Mouse (Mus musculus) kidney, postnatal 0 days (tissue): ENCODE measurements around the gene Prss22. TPM values are rescaled to one million over a fixed set of nuclear protein-coding genes. Genes with fewer than 3 reads are reported as not detected.

Experiments used
- ATAC-seq: fragments of 200-750 bp; cut with Nextera tagmentation; replicated peaks from 2 replicates; pipeline ENCODE4 v1.8.0; 2017; ENCODE audit warnings: low read depth, moderate number of reproducible peaks, moderate TSS enrichment, moderate library complexity; ENCODE audit not compliant: low FRiP score
- DNase-seq: peaks from one replicate; pipeline ENCODE4 v3.0.0-alpha.2; 2016; ENCODE audit warnings: low spot score
- H3K27ac ChIP-seq: fragments of 300-500 bp; sonication (generic); 2 replicates; pipeline ENCODE4 v1.5.1; 2014; ENCODE audit warnings: mild to moderate bottlenecking
- H3K27me3 ChIP-seq: fragments of 300-500 bp; sonication (generic); 2 replicates; pipeline ENCODE4 v1.6.1; 2014; ENCODE audit warnings: low read length, mixed read lengths; ENCODE audit not compliant: insufficient read depth
- H3K36me3 ChIP-seq: fragments of 300-500 bp; sonication (generic); 2 replicates; pipeline ENCODE4 v1.6.1; 2014; ENCODE audit warnings: low read length, mixed read lengths; ENCODE audit not compliant: insufficient read depth
- H3K4me1 ChIP-seq: fragments of 300-500 bp; sonication (generic); replicated peaks from 2 replicates; pipeline ENCODE4 v1.6.1; 2014; ENCODE audit warnings: antibody characterized with exemption, low read length, mixed read lengths; ENCODE audit not compliant: insufficient read depth
- H3K4me2 ChIP-seq: fragments of 300-500 bp; sonication (generic); 2 replicates; pipeline ENCODE4 v1.6.1; 2014; ENCODE audit warnings: mild to moderate bottlenecking, low read length, moderate library complexity, mixed read lengths
- H3K4me3 ChIP-seq: fragments of 300-500 bp; sonication (generic); replicated peaks from 2 replicates; pipeline ENCODE4 v1.5.1; 2014; ENCODE audit warnings: low read depth, low read length
- H3K9ac ChIP-seq: fragments of 300-500 bp; sonication (generic); 2 replicates; pipeline ENCODE4 v1.6.1; 2014; ENCODE audit warnings: low read depth, low read length
- H3K9me3 ChIP-seq: fragments of 300-500 bp; sonication (generic); replicated peaks from 2 replicates; pipeline ENCODE4 v1.6.1; 2016; ENCODE audit warnings: low read length, inconsistent platforms, mixed read lengths
- CTCF ChIP-seq: IDR thresholded peaks from 2 replicates; pipeline ENCODE4 v1.5.1; 2016; ENCODE audit warnings: antibody characterized with exemption, low read depth, mild to moderate bottlenecking, moderate library complexity
- WGBS: fragments of 180-500 bp; shearing (Covaris S2); extraction: QIAGEN DNeasy Blood & Tissue Kit; methylation state at CpG from one replicate; pipeline ENCODE4 v1.1.7; 2014; 5-methylcytosine and 5-hydroxymethylcytosine counted together
- polyA plus RNA-seq: library from polyadenylated mRNA; unstranded; fragments of >200 nt; fragmentation: Nextera tagmentation; extraction: Ambion mirVana; gene quantifications from 2 replicates; pipeline ENCODE4 v1.2.1, GENCODE M21; 2015

Gene Prss22
- polyA plus RNA-seq, 1 experiment from 2014 or later, result 0.72 TPM

DNA sequence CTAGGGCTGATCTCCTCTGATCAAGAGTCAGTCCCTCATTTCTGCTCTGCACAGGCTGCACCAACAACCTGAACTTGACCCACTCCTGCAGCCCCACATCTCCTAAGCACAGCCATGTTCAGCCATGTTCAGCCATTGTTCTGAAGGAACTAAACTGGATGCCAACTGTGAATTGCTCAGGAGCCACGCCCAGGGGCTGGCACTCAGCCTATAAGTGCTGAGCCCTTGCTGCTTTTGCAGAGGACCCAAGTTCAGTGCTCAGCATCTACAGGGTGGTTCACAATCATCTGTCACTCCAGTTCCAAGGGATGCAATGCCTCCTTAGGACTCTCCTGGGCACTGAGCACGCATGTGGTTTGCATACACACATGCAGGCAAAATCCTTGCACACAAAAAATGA, 15.0 kb upstream of the Prss22 start:
- H3K9me3 ChIP-seq, result no peaks in the 10 kb centered on the region
- no peak overlapping the region for H3K4me2 ChIP-seq
- DNase-seq (no peak), ATAC-seq (no peak)
- no peak overlapping the region for H3K9ac ChIP-seq
- no peaks in the 10 kb centered on the region for H3K27me3 ChIP-seq
- no peaks in the 10 kb centered on the region for H3K4me1 ChIP-seq
- H3K36me3 ChIP-seq, result no peaks in the 10 kb centered on the region
- no peak overlapping the region for H3K4me3 ChIP-seq
- no peak for TF ChIP-seq CTCF
- WGBS, result 83% methylated on average over 2 of the region's 2 CpGs
- H3K27ac ChIP-seq, result no peak overlapping the region

GRCm38 (mm10) chr17:24009617-24010016, 11.7 kb upstream of the Prss22 start:
- ATAC-seq, result no peak
- no peak overlapping the region for H3K27ac ChIP-seq
- no peak for DNase-seq
- 54% methylated on average over 5 of the region's 5 CpGs for WGBS
- H3K4me1 ChIP-seq, result no peaks in the 10 kb centered on the region
- TF ChIP-seq CTCF, result peak; percentile 47
- no peaks in the 10 kb centered on the region for H3K36me3 ChIP-seq
- no peak overlapping the region for H3K4me3 ChIP-seq
- no peaks in the 10 kb centered on the region for H3K27me3 ChIP-seq
- no peaks in the 10 kb centered on the region for H3K9me3 ChIP-seq
- H3K9ac ChIP-seq, result no peak overlapping the region
- no peak overlapping the region for H3K4me2 ChIP-seq

DNA sequence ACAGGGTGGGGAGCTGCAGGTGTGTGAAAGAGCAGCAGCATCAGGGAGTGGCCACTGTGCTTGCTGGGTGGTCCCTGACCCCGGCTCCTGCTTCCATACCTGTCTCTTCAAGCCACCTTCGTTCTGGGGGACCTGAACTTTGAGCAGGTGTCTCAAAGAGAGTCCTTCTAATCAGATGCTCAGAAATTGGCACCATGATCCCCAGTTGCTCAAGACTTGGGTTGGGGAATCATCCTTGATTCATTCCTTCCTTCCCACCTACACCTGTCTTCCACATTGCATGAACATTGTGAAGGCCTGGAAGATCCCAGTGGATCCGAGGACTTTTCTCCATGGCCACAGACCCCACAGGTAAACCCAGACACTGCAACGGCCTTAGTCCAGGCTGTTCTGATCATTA, 10.2 kb upstream of the Prss22 start:
- Histone ChIP-seq H3K4me1 (no peaks in the 10 kb centered on the region), H3K4me3 (no peak overlapping the region), H3K36me3 (no peaks in the 10 kb centered on the region), H3K27me3 (no peaks in the 10 kb centered on the region), H3K9me3 (no peaks in the 10 kb centered on the region), H3K27ac (no peak overlapping the region), H3K4me2 (no peak overlapping the region), H3K9ac (no peak overlapping the region)
- 75% methylated on average over 4 of the region's 4 CpGs for WGBS
- no peak for DNase-seq
- no peak for ATAC-seq
- TF ChIP-seq CTCF, result no peak

DNA sequence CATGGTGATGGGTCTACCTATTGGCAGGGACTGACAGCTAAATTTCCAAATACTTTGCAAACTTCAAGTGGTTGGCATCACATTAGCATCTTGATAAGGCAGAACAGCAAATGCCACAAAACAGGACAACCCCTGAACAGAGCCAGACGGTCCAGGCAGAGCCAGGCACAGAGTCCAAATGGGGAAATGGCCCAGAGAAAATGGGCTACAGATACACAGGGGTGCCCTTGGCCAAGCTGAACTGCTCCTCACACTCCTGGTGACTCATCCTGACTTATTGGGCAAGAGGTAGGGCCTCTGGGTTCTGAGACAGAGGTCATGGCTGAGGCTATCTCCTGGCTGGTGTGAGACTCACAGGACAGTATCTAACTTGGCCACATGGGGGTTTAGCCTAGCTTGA, 9.5 kb upstream of the Prss22 start:
- Histone ChIP-seq H3K9ac (no peak overlapping the region), H3K9me3 (no peaks in the 10 kb centered on the region), H3K4me1 (no peaks in the 10 kb centered on the region), H3K36me3 (no peaks in the 10 kb centered on the region), H3K27ac (no peak overlapping the region), H3K27me3 (no peaks in the 10 kb centered on the region), H3K4me2 (no peak overlapping the region), H3K4me3 (no peak overlapping the region)
- no peak for DNase-seq
- 69% methylated on average over 1 of the region's 1 CpGs for WGBS
- 0 out of 2 replicates have a peak, but pooled peaks have one; percentile 33 for ATAC-seq
- TF ChIP-seq CTCF, result no peak

DNA sequence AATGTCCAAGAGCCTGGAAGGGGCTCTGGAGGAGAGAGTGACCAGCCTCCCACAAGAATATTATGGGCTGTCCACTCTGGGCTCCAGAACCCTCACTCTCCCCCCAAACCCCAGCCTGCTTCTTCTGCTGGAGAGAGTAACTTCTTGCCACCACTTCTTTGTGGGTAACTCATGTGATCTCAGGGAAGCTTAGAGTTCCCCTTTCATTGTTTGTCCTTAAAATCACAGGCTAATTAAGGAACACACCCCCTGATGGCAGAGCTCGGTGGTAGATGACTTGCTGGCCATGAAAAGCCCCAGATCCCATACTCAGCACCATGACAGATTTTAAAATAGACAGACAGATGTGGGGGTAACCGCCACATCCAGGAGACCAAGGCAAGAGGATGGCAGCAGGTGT, 9.0 kb upstream of the Prss22 start:
- Histone ChIP-seq H3K9ac (no peak overlapping the region), H3K4me3 (no peak overlapping the region), H3K27me3 (no peaks in the 10 kb centered on the region), H3K4me1 (no peaks in the 10 kb centered on the region), H3K9me3 (no peaks in the 10 kb centered on the region), H3K4me2 (no peak overlapping the region), H3K36me3 (no peaks in the 10 kb centered on the region), H3K27ac (no peak overlapping the region)
- no peak for ATAC-seq
- 48% methylated on average over 2 of the region's 2 CpGs for WGBS
- TF ChIP-seq CTCF, result no peak
- DNase-seq, result no peak

GRCm38 (mm10) chr17:24005049-24005448, 7.1 kb upstream of the Prss22 start:
- Histone ChIP-seq H3K27ac (no peak overlapping the region), H3K4me2 (no peak overlapping the region), H3K36me3 (no peaks in the 10 kb centered on the region), H3K9me3 (no peaks in the 10 kb centered on the region), H3K4me3 (no peak overlapping the region), H3K27me3 (no peaks in the 10 kb centered on the region), H3K9ac (no peak overlapping the region), H3K4me1 (no peaks in the 10 kb centered on the region)
- no peak for TF ChIP-seq CTCF
- 94% methylated on average over 3 of the region's 3 CpGs for WGBS
- ATAC-seq, result no peak
- no peak for DNase-seq

GRCm38 (mm10) chr17:24004071-24004665, 6.3 kb upstream of the Prss22 start:
- no peaks in the 10 kb centered on the region for H3K9me3 ChIP-seq
- DNase-seq, result no peak
- H3K36me3 ChIP-seq, result no peaks in the 10 kb centered on the region
- TF ChIP-seq CTCF, result no peak
- no peak overlapping the region for H3K4me2 ChIP-seq
- H3K4me3 ChIP-seq, result no peak overlapping the region
- no peaks in the 10 kb centered on the region for H3K4me1 ChIP-seq
- H3K27ac ChIP-seq, result no peak overlapping the region
- WGBS, result 92% methylated on average over 14 of the region's 14 CpGs
- no peaks in the 10 kb centered on the region for H3K27me3 ChIP-seq
- no peak overlapping the region for H3K9ac ChIP-seq
- ATAC-seq, result no peak
